Mouse (Mus musculus) liver, embryonic 11.5 days (tissue): Measurements from ENCODE around the gene Chac2. TPM values are rescaled to one million over a fixed set of nuclear protein-coding genes. Genes with fewer than 3 reads are reported as not detected.
"Not testable (repeated sequence)": the region's sequence is repeated elsewhere in the genome, so short reads cannot be mapped to it uniquely, and the experiment has no call there.

ENCODE experiments used
- ATAC-seq: fragments of 200-750 bp; cut with Nextera tagmentation; replicated peaks from 2 replicates; pipeline ENCODE4 v1.8.0; 2017; ENCODE audit warnings: moderate number of reproducible peaks, mild to moderate bottlenecking, moderate TSS enrichment, moderate library complexity; ENCODE audit not compliant: low FRiP score
- DNase-seq: peaks from one replicate; pipeline ENCODE4 v3.0.0-alpha.2; 2017; ENCODE audit warnings: low spot score
- H3K27ac ChIP-seq: fragments of 300-500 bp; sonication (generic); 2 replicates; pipeline ENCODE4 v1.5.1; 2014; ENCODE audit warnings: mild to moderate bottlenecking, low read depth, low read length, control low read depth
- H3K27me3 ChIP-seq: fragments of 300-500 bp; sonication (generic); replicated peaks from 2 replicates; pipeline ENCODE4 v1.6.1; 2014; ENCODE audit warnings: low read length, mixed read lengths; ENCODE audit not compliant: control insufficient read depth, insufficient read depth
- H3K36me3 ChIP-seq: fragments of 300-500 bp; sonication (generic); 2 replicates; pipeline ENCODE4 v1.6.1; 2014; ENCODE audit warnings: mild to moderate bottlenecking, low read length, moderate library complexity, mixed read lengths; ENCODE audit not compliant: control insufficient read depth, insufficient read depth
- H3K4me1 ChIP-seq: fragments of 300-500 bp; sonication (generic); replicated peaks from 2 replicates; pipeline ENCODE4 v1.6.1; 2014; ENCODE audit warnings: low read length, mixed read lengths; ENCODE audit not compliant: control insufficient read depth, insufficient read depth
- H3K4me2 ChIP-seq: fragments of 300-500 bp; sonication (generic); 2 replicates; pipeline ENCODE4 v1.6.1; 2014; ENCODE audit warnings: mild to moderate bottlenecking, control low read depth, moderate library complexity
- H3K4me3 ChIP-seq: fragments of 300-500 bp; sonication (generic); 2 replicates; pipeline ENCODE4 v1.5.1; 2014; ENCODE audit warnings: low read depth, low read length, control low read depth
- H3K9ac ChIP-seq: fragments of 300-500 bp; sonication (generic); 2 replicates; pipeline ENCODE4 v1.6.1; 2014; ENCODE audit warnings: low read depth, low read length, control low read depth
- H3K9me3 ChIP-seq: fragments of 300-500 bp; sonication (generic); 2 replicates; pipeline ENCODE4 v1.6.1; 2016; ENCODE audit warnings: low read length, inconsistent platforms, mixed read lengths; ENCODE audit not compliant: control insufficient read depth
- WGBS: fragments of 180-500 bp; shearing (Covaris S2); extraction: QIAGEN DNeasy Blood & Tissue Kit; methylation state at CpG from one replicate; pipeline ENCODE4 v1.1.7; 2014; 5-methylcytosine and 5-hydroxymethylcytosine counted together
- polyA plus RNA-seq: library from polyadenylated mRNA; unstranded; fragments of >200 nt; fragmentation: Nextera tagmentation; extraction: Ambion mirVana; gene quantifications from 2 replicates; pipeline ENCODE4 v1.2.1, GENCODE M21; 2014

Chac2 gene
- polyA plus RNA-seq, result 27.0 and 30.3 TPM in 2 replicates

DNA sequence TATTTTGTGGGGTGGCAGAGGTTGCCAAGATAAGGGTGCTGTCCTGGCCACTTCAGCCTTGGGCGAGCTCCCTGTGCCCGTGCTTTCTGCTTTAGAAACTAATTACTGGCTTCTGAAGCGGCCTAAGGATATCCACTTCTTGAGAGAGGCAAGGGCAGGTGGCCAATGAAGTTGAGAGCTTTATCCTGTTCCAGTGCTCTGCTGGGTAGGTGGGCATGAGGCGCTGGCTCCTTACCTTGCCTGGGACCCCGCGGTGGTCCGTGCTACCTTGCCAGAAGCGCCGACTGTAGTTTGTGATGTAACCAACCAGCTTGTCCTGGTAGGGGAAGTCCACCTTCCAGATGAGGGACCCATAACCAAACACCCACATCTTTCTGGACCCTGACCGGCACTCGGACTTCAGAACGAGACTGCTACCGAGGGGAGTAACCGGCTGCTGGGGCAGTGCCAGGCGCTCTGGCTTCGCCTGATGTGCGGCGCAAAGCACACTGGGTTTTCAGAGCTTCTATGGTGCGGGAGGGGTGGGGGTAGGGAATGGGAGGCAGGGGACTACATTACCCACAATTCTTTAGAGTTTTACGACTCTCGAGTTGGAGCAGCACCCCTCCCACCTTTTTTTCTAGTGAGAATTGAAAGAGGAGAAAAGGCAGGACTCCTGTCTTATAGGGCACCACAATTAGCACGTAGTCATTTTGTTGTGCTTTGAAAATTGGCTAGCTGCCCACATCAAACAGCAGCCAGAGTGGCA, at the start of gene Chac2:
Gene Chac2, minus strand, starts transcription at position 474 of the 748 bp plus-strand sequence.
- Histone ChIP-seq H3K9ac (peak within 1 kb of the TSS; percentile 86), H3K4me1 (peaks cover 4% of the 10 kb centered on the region; the same call in 1 of the 2 replicates), H3K36me3 (no peaks in the 10 kb centered on the region), H3K4me3 (peak within 1 kb of the TSS; percentile 69), H3K4me2 (peak within 1 kb of the TSS; percentile 66), H3K27ac (peak within 1 kb of the TSS; percentile 34), H3K9me3 (no peaks in the 10 kb centered on the region), H3K27me3 (no peaks in the 10 kb centered on the region)
- 1% methylated on average over 22 of the region's 22 CpGs for WGBS
- DNase-seq, result peak; percentile 76
- peak; percentile 99 for ATAC-seq

- H3K9me3 ChIP-seq, result no peaks in the 10 kb centered on the region
- no peaks in the 10 kb centered on the region for H3K4me1 ChIP-seq
- H3K27ac ChIP-seq, result no peak overlapping the region
- H3K36me3 ChIP-seq, result no peaks in the 10 kb centered on the region; the same call in 1 of the 2 replicates
- H3K27me3 ChIP-seq, result no peaks in the 10 kb centered on the region
- ATAC-seq, result no peak
- H3K4me3 ChIP-seq, result no peak overlapping the region
- no peak overlapping the region for H3K4me2 ChIP-seq
- no peak for DNase-seq
- WGBS, result 89% methylated on average over 4 of the region's 4 CpGs
- H3K9ac ChIP-seq, result no peak overlapping the region
Measured at GRCm38 (mm10) chr11:31034958-31035357, 48.8 kb upstream of the Chac2 start.

DNA sequence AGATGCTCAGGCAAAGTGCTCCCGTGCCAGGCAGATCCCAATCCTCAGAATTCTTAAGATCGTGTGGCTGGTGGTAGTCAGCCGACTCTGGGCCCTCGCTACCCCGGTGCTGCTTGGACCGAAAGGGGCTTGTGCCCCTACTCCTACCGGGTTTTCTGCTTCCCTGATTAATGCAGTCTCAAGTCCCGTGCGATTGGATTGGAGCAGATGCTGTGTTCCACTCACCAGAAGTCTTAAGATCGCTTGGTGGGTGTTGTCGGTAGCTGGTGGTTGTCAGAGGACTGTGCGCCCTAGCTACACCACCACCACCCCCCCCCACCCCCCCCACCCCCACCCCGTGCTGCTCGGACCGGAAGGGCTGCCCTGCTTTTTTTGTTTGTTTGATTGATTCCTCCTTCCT, 31.3 kb upstream of the Chac2 start:
- 82% methylated on average over 15 of the region's 15 CpGs for WGBS
- not testable (repeated sequence) for H3K4me2 ChIP-seq, H3K9ac ChIP-seq, H3K27me3 ChIP-seq, H3K36me3 ChIP-seq, ATAC-seq, H3K4me1 ChIP-seq, H3K27ac ChIP-seq, DNase-seq, H3K4me3 ChIP-seq, H3K9me3 ChIP-seq

DNA sequence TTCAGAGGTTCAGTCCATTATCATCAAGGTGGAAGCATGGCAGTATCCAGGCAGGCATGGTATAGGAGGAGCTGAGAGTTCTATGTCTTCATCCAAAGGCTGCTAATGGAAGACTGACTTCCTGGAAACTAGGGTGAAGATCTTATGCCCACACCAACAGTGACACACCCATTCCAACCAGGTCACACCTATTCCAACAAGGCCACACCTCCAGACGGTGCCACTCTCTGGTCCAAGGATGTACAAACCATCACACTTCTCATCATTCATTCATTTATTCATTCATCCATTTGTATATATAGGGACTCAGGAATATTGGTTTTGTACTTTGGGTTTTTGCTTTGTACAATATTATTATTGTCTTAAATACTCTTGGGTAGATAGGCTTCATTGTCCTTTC, 23.5 kb upstream of the Chac2 start:
- not testable (repeated sequence) for H3K36me3 ChIP-seq, H3K4me2 ChIP-seq, H3K9me3 ChIP-seq, H3K27me3 ChIP-seq, H3K4me3 ChIP-seq, H3K9ac ChIP-seq, ATAC-seq, DNase-seq, H3K4me1 ChIP-seq, H3K27ac ChIP-seq
- 85% methylated on average over 1 of the region's 1 CpGs for WGBS

DNA sequence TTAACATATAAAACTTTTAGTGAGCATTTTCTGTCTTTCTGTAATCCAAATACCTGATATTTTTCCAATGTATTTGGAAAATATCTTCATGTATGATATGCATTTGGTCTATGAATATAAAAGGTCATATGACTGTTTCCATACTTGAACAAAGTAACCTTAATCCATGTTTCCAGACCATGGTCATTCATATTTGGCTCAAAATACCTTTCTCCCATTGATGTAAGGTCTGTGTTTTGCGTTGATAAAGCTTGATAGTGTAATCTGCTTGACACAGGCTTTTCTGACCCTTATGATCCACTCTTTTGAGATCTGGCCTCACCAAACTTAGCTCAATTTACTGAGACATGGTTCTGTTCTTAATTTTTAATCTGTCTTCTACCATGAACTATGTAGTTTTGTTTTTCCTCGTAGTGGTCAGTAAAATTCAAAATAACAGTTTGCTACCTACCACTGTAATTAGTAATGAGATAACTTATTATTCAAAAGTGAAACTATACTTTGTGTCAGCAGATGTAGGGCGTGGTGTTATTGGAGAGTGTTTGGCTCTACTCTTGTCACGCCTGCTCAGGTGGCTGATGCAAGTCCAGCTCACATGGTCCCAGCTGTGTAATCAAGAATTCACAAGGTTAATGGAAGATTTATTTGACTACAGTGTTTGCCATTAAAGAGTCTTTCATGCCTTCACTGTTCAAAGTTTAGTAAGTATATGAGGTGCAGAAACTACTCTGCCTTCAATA, 15.2 kb upstream of the Chac2 start:
- Histone ChIP-seq H3K4me1 (peaks cover 12% of the 10 kb centered on the region), H3K27me3 (no peaks in the 10 kb centered on the region), H3K4me3 (no peak overlapping the region), H3K4me2 (peak overlapping the region; percentile 19; the same call in 1 of the 2 replicates), H3K9ac (no peak overlapping the region), H3K9me3 (no peaks in the 10 kb centered on the region), H3K27ac (peak overlapping the region; percentile 35; the same call in 1 of the 2 replicates), H3K36me3 (no peaks in the 10 kb centered on the region)
- no peak for DNase-seq
- ATAC-seq, result peak; percentile 89
- WGBS, result 60% methylated on average over 4 of the region's 4 CpGs

DNA sequence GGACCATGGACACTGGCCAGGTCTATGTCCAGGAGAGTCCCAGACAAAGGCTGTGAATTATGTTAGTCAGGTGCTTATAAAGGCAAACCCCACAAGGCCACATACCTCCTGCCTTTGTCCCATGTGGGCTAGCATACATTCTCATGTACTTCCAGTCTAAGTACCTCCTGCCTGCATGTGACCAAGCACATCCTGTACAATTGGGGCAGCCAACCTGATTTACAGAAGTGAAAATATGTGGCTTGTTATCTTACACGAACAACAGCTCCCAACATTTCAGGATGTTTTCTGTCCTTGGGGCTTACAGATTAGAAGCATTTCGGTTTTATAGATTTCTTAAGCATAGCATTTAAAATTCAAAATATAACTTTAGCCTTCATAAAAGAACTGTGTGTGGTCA, 13.9 kb upstream of the Chac2 start:
- peak; percentile 19; the same call in 1 of the 2 replicates for ATAC-seq
- peaks cover 12% of the 10 kb centered on the region for H3K4me1 ChIP-seq

GRCm38 (mm10) chr11:30998704-30999103, 12.6 kb upstream of the Chac2 start:
- no peak overlapping the region for H3K4me3 ChIP-seq
- no peak overlapping the region for H3K4me2 ChIP-seq
- no peak overlapping the region for H3K9ac ChIP-seq
- 77% methylated on average over 2 of the region's 2 CpGs for WGBS
- H3K36me3 ChIP-seq, result no peaks in the 10 kb centered on the region
- DNase-seq, result no peak
- H3K27me3 ChIP-seq, result no peaks in the 10 kb centered on the region
- ATAC-seq, result peak; percentile 56
- H3K4me1 ChIP-seq, result peaks cover 12% of the 10 kb centered on the region
- no peak overlapping the region for H3K27ac ChIP-seq
- H3K9me3 ChIP-seq, result no peaks in the 10 kb centered on the region

More for the DNA sequence above, 13.9 kb upstream of the Chac2 start:
- Histone ChIP-seq H3K36me3 (no peaks in the 10 kb centered on the region), H3K27me3 (no peaks in the 10 kb centered on the region), H3K9me3 (no peaks in the 10 kb centered on the region), H3K27ac (no peak overlapping the region), H3K9ac (no peak overlapping the region), H3K4me3 (no peak overlapping the region), H3K4me2 (no peak overlapping the region)
- no peak for DNase-seq
- WGBS, result 62% methylated on average over 2 of the region's 2 CpGs

GRCm38 (mm10) chr11:30998199-30998598, 12.0 kb upstream of the Chac2 start:
- Histone ChIP-seq H3K4me2 (no peak overlapping the region), H3K9me3 (no peaks in the 10 kb centered on the region), H3K9ac (no peak overlapping the region), H3K27me3 (no peaks in the 10 kb centered on the region), H3K36me3 (no peaks in the 10 kb centered on the region), H3K4me3 (no peak overlapping the region), H3K4me1 (peaks cover 12% of the 10 kb centered on the region), H3K27ac (peak overlapping the region; percentile 63)
- ATAC-seq (peak; percentile 30), DNase-seq (no peak)
- 65% methylated on average over 5 of the region's 5 CpGs for WGBS
